Mouse (Mus musculus) brain, embryonic 14.5 days (tissue): Measurements from ENCODE around the gene Helz2.

ENCODE experiments used
- CTCF ChIP-seq: fragments of 200-500 bp; IDR thresholded peaks from 2 replicates; pipeline ENCODE4 v1.5.1; 2012; ENCODE audit warnings: inconsistent platforms, mild to moderate bottlenecking, moderate library complexity, borderline replicate concordance; ENCODE audit not compliant: insufficient read depth, insufficient read length; ENCODE audit errors: extremely low read depth
- POLR2A ChIP-seq: fragments of 200-500 bp; IDR thresholded peaks from 2 replicates; pipeline ENCODE4 v1.6.1; 2012; ENCODE audit warnings: mild to moderate bottlenecking, inconsistent platforms, borderline replicate concordance; ENCODE audit not compliant: poor library complexity, insufficient read depth, insufficient read length, severe bottlenecking; ENCODE audit errors: extremely low read depth

GRCm38 (mm10) chr2:181202422-181202821 lies 39.4 kb downstream of the Helz2 start, which contains the start of gene Ptk6:
- TF ChIP-seq POLR2A (no peak), CTCF (no peak)
